Mouse (Mus musculus) forebrain, embryonic 10.5 days (tissue): ENCODE data around the gene Etv6. TPM values are rescaled to one million over a fixed set of nuclear protein-coding genes. Genes with fewer than 3 reads are reported as not detected.

Experiments used
- DNase-seq: peaks from one replicate; pipeline ENCODE4 v3.0.0-alpha.2; 2017; ENCODE audit warnings: low spot score; ENCODE audit errors: extremely low spot score
- H3K27ac ChIP-seq: fragments of 300-500 bp; sonication (generic); 2 replicates; pipeline ENCODE4 v1.5.1; 2016; ENCODE audit warnings: mild to moderate bottlenecking
- H3K27me3 ChIP-seq: fragments of 300-500 bp; sonication (generic); 2 replicates; pipeline ENCODE4 v1.6.1; 2016; ENCODE audit warnings: mild to moderate bottlenecking; ENCODE audit not compliant: poor library complexity, severe bottlenecking
- H3K36me3 ChIP-seq: fragments of 300-500 bp; sonication (generic); replicated peaks from 2 replicates; pipeline ENCODE4 v1.6.1; 2016; ENCODE audit warnings: mild to moderate bottlenecking, moderate library complexity
- H3K4me1 ChIP-seq: fragments of 300-500 bp; sonication (generic); 2 replicates; pipeline ENCODE4 v1.6.1; 2016
- H3K4me3 ChIP-seq: fragments of 300-500 bp; sonication (generic); 2 replicates; pipeline ENCODE4 v1.5.1; 2016; ENCODE audit warnings: mild to moderate bottlenecking, moderate library complexity
- H3K9me3 ChIP-seq: fragments of 300-500 bp; sonication (generic); 2 replicates; pipeline ENCODE4 v1.6.1; 2016; ENCODE audit warnings: mild to moderate bottlenecking, moderate library complexity
- WGBS: fragments of 180-500 bp; shearing (Covaris S2); methylation state at CpG from one replicate; pipeline ENCODE4 v1.1.7; 2016; 5-methylcytosine and 5-hydroxymethylcytosine counted together
- polyA plus RNA-seq: library from polyadenylated mRNA; unstranded; fragments of >200 nt; fragmentation: Nextera tagmentation; extraction: Ambion mirVana; gene quantifications from 2 replicates; pipeline ENCODE4 v1.2.1, GENCODE M21; 2016

The Etv6 gene
- polyA plus RNA-seq, 1 experiment from 2014 or later: 16.2 TPM

- no peak overlapping the region for H3K27ac ChIP-seq
- H3K4me1 ChIP-seq: peaks cover 32% of the 10 kb centered on the region
- no peaks in the 10 kb centered on the region for H3K9me3 ChIP-seq
- 82% methylated on average over 6 of the region's 6 CpGs for WGBS
- no peaks in the 10 kb centered on the region for H3K27me3 ChIP-seq
- no peak overlapping the region for H3K4me3 ChIP-seq
- no peak for DNase-seq
- peaks cover 18% of the 10 kb centered on the region for H3K36me3 ChIP-seq
Measured at GRCm38 (mm10) chr6:134157533-134158115, 122.1 kb downstream of the Etv6 start.

GRCm38 (mm10) chr6:134158201-134158600 lies 122.7 kb downstream of the Etv6 start:
- H3K36me3 ChIP-seq: peaks cover 21% of the 10 kb centered on the region
- no peak for DNase-seq
- 95% methylated on average over 2 of the region's 2 CpGs for WGBS
- H3K9me3 ChIP-seq: no peaks in the 10 kb centered on the region
- no peak overlapping the region for H3K27ac ChIP-seq
- H3K27me3 ChIP-seq: no peaks in the 10 kb centered on the region
- no peak overlapping the region for H3K4me3 ChIP-seq
- peaks cover 33% of the 10 kb centered on the region for H3K4me1 ChIP-seq

GRCm38 (mm10) chr6:134159672-134160071 lies 124.2 kb downstream of the Etv6 start:
- WGBS: 87% methylated on average over 4 of the region's 4 CpGs

GRCm38 (mm10) chr6:134161040-134161439 lies 125.5 kb downstream of the Etv6 start:
- Histone ChIP-seq H3K4me1 (peaks cover 21% of the 10 kb centered on the region), H3K27me3 (no peaks in the 10 kb centered on the region), H3K27ac (no peak overlapping the region), H3K36me3 (peaks cover 21% of the 10 kb centered on the region), H3K4me3 (no peak overlapping the region), H3K9me3 (no peaks in the 10 kb centered on the region)
- WGBS: 92% methylated on average over 13 of the region's 13 CpGs
- DNase-seq: no peak

More at GRCm38 (mm10) chr6:134159672-134160071, 124.2 kb downstream of the Etv6 start:
- Histone ChIP-seq H3K27me3 (no peaks in the 10 kb centered on the region), H3K4me3 (no peak overlapping the region), H3K36me3 (peaks cover 21% of the 10 kb centered on the region), H3K9me3 (no peaks in the 10 kb centered on the region), H3K4me1 (peaks cover 33% of the 10 kb centered on the region), H3K27ac (no peak overlapping the region)
- no peak for DNase-seq

- no peak overlapping the region for H3K27ac ChIP-seq
- H3K4me1 ChIP-seq: peaks cover 16% of the 10 kb centered on the region
- DNase-seq: no peak
- 97% methylated on average over 1 of the region's 1 CpGs for WGBS
- no peaks in the 10 kb centered on the region for H3K9me3 ChIP-seq
- no peaks in the 10 kb centered on the region for H3K27me3 ChIP-seq
- H3K4me3 ChIP-seq: no peak overlapping the region
- peaks cover 15% of the 10 kb centered on the region for H3K36me3 ChIP-seq
Measured at GRCm38 (mm10) chr6:134163346-134163745, 127.8 kb downstream of the Etv6 start.

- Histone ChIP-seq H3K4me3 (no peak overlapping the region), H3K36me3 (peaks cover 15% of the 10 kb centered on the region), H3K4me1 (peaks cover 20% of the 10 kb centered on the region), H3K27me3 (no peaks in the 10 kb centered on the region), H3K27ac (no peak overlapping the region), H3K9me3 (no peaks in the 10 kb centered on the region)
- WGBS: 84% methylated on average over 8 of the region's 8 CpGs
- DNase-seq: no peak
Measured at GRCm38 (mm10) chr6:134164356-134164755, 128.9 kb downstream of the Etv6 start.

- Histone ChIP-seq H3K4me3 (no peak overlapping the region), H3K9me3 (no peaks in the 10 kb centered on the region), H3K36me3 (peaks cover 15% of the 10 kb centered on the region), H3K27me3 (no peaks in the 10 kb centered on the region), H3K27ac (no peak overlapping the region), H3K4me1 (peaks cover 24% of the 10 kb centered on the region)
- DNase-seq: no peak
- 80% methylated on average over 8 of the region's 8 CpGs for WGBS
Measured at GRCm38 (mm10) chr6:134165012-134165411, 129.5 kb downstream of the Etv6 start.

- Histone ChIP-seq H3K27ac (no peak overlapping the region), H3K36me3 (0 out of 2 replicates have a peak, but pooled peaks cover 2% of the 10 kb centered on the region), H3K9me3 (no peaks in the 10 kb centered on the region), H3K27me3 (no peaks in the 10 kb centered on the region), H3K4me3 (no peak overlapping the region), H3K4me1 (peaks cover 34% of the 10 kb centered on the region)
- DNase-seq: no peak
- WGBS: 78% methylated on average over 5 of the region's 5 CpGs
Measured at GRCm38 (mm10) chr6:134167963-134168362, 132.5 kb downstream of the Etv6 start.

GRCm38 (mm10) chr6:134168799-134169198 lies 133.3 kb downstream of the Etv6 start:
- Histone ChIP-seq H3K27me3 (no peaks in the 10 kb centered on the region), H3K4me1 (peaks cover 34% of the 10 kb centered on the region), H3K36me3 (0 out of 2 replicates have a peak, but pooled peaks cover 2% of the 10 kb centered on the region), H3K4me3 (no peak overlapping the region), H3K27ac (no peak overlapping the region), H3K9me3 (no peaks in the 10 kb centered on the region)
- no peak for DNase-seq
- WGBS: 91% methylated on average over 11 of the region's 11 CpGs

GRCm38 (mm10) chr6:134171235-134171634 lies 135.7 kb downstream of the Etv6 start:
- 79% methylated on average over 1 of the region's 1 CpGs for WGBS
- Histone ChIP-seq H3K27ac (no peak overlapping the region), H3K4me1 (peaks cover 42% of the 10 kb centered on the region), H3K27me3 (no peaks in the 10 kb centered on the region), H3K4me3 (no peak overlapping the region), H3K36me3 (0 out of 2 replicates have a peak, but pooled peaks cover 2% of the 10 kb centered on the region), H3K9me3 (no peaks in the 10 kb centered on the region)
- DNase-seq: no peak

GRCm38 (mm10) chr6:134171906-134172728 lies 136.6 kb downstream of the Etv6 start:
- WGBS: 94% methylated on average over 17 of the region's 17 CpGs
- H3K9me3 ChIP-seq: no peaks in the 10 kb centered on the region

GRCm38 (mm10) chr6:134173439-134173838 lies 137.9 kb downstream of the Etv6 start:
- no peak for DNase-seq
- no peaks in the 10 kb centered on the region for H3K27me3 ChIP-seq
- WGBS: 83% methylated on average over 6 of the region's 6 CpGs
- H3K4me3 ChIP-seq: no peak overlapping the region
- peaks cover 28% of the 10 kb centered on the region for H3K4me1 ChIP-seq
- 0 out of 2 replicates have a peak, but pooled peaks cover 2% of the 10 kb centered on the region for H3K36me3 ChIP-seq
- H3K9me3 ChIP-seq: no peaks in the 10 kb centered on the region
- no peak overlapping the region for H3K27ac ChIP-seq

More at GRCm38 (mm10) chr6:134171906-134172728, 136.6 kb downstream of the Etv6 start:
- DNase-seq: no peak
- Histone ChIP-seq H3K27ac (no peak overlapping the region), H3K27me3 (no peaks in the 10 kb centered on the region), H3K4me1 (peaks cover 36% of the 10 kb centered on the region), H3K4me3 (no peak overlapping the region), H3K36me3 (0 out of 2 replicates have a peak, but pooled peaks cover 2% of the 10 kb centered on the region)

GRCm38 (mm10) chr6:134175059-134175458 lies 139.6 kb downstream of the Etv6 start:
- Histone ChIP-seq H3K27ac (no peak overlapping the region), H3K27me3 (no peaks in the 10 kb centered on the region), H3K9me3 (no peaks in the 10 kb centered on the region), H3K36me3 (0 out of 2 replicates have a peak, but pooled peaks cover 2% of the 10 kb centered on the region), H3K4me1 (peaks cover 21% of the 10 kb centered on the region), H3K4me3 (no peak overlapping the region)
- WGBS: 61% methylated on average over 9 of the region's 9 CpGs
- DNase-seq: no peak
